Mouse (Mus musculus): ENCODE data around the gene Bbof1. TPM values are rescaled to one million over a fixed set of nuclear protein-coding genes. Genes with fewer than 3 reads are reported as not detected.

Bbof1 gene
- total RNA-seq, 2 experiments from 2014 or later: 12.4 to 12.5 TPM

GRCm38 (mm10) chr12:84478937-84479336, 70.1 kb downstream of the Bbof1 start:
- DNase-seq: no peak

GRCm38 (mm10) chr12:84481251-84481650, 72.4 kb downstream of the Bbof1 start:
- no peak for DNase-seq

GRCm38 (mm10) chr12:84482778-84483585, 74.1 kb downstream of the Bbof1 start:
- DNase-seq: no peak

GRCm38 (mm10) chr12:84487324-84488056, 78.6 kb downstream of the Bbof1 start:
- DNase-seq: no peak

Other genes with a start within 250 kb of the Bbof1 start
- 10 to 100 TPM; 21.0 to 24.1 TPM for gene Elmsan1, start 190.2 kb upstream of the Bbof1 start, total RNA-seq (2021)
- 10 to 100 TPM; 38.2 to 40.3 TPM for gene Ptgr2, start 123.8 kb upstream of the Bbof1 start, total RNA-seq (2021)
- 10 to 100 TPM; 38.5 to 42.4 TPM for gene Zfp410, start 92.2 kb upstream of the Bbof1 start, total RNA-seq (2021)
- 10 to 100 TPM; 24.6 to 25.3 TPM for gene Coq6, start 47.4 kb upstream of the Bbof1 start, total RNA-seq (2021)
- gene Fam161b, start 47.2 kb upstream of the Bbof1 start, total RNA-seq (2021): 10 to 100 TPM; 11.1 to 12.1 TPM
- gene Entpd5, start within 50 bp of the Bbof1 start, total RNA-seq (2021): 10 to 100 TPM; 22.9 to 25.2 TPM
- gene Rnf113a2, start 8.1 kb downstream of the Bbof1 start, total RNA-seq (2021): 10 to 100 TPM; 13.9 to 14.9 TPM
- 10 to 100 TPM; 45.7 to 45.8 TPM for gene Aldh6a1, start 41.9 kb downstream of the Bbof1 start, total RNA-seq (2021)
- gene Lin52, start 42.4 kb downstream of the Bbof1 start, total RNA-seq (2021): 10 to 100 TPM; 22.6 to 24.1 TPM
- gene Vsx2, start 160.7 kb downstream of the Bbof1 start, total RNA-seq (2021): under 1 TPM in 1 of 2 experiments, not detected in 1; 0.12 TPM
- 10 to 100 TPM; 12.6 to 15.2 TPM for gene Abcd4, start 208.3 kb downstream of the Bbof1 start, total RNA-seq (2021)
- not detected for gene Vrtn, start 231.9 kb downstream of the Bbof1 start, total RNA-seq (2021)